Mouse (Mus musculus) spleen, adult 2 months (tissue): ENCODE data around the gene Flii.

ENCODE experiments used
- CTCF ChIP-seq: fragments of 200-500 bp; IDR thresholded peaks from 2 replicates; pipeline ENCODE4 v1.5.1; 2011; ENCODE audit warnings: mild to moderate bottlenecking, inconsistent platforms; ENCODE audit not compliant: insufficient read depth, insufficient read length, insufficient replicate concordance; ENCODE audit errors: extremely low read depth
- POLR2A ChIP-seq: fragments of 200-500 bp; IDR thresholded peaks from 2 replicates; pipeline ENCODE4 v1.6.1; 2011; ENCODE audit warnings: low read depth, low read length, inconsistent platforms

GRCm38 (mm10) chr11:60699524-60700075 is 27.5 kb downstream of the Flii start, which contains the start of gene Llgl1:
- TF ChIP-seq POLR2A = peak; percentile 34; the same call in 1 of the 2 replicates
- TF ChIP-seq CTCF = no peak
